Mouse (Mus musculus) megakaryocyte, embryonic 14.5 days (primary cell): Measurements from ENCODE around the gene Tmem8b. TPM values are rescaled to one million over a fixed set of nuclear protein-coding genes. Genes with fewer than 3 reads are reported as not detected.

ENCODE experiments used
- H3K27me3 ChIP-seq: replicated peaks from 2 replicates; pipeline ENCODE3; 2012; ENCODE audit warnings: inconsistent platforms
- H3K36me3 ChIP-seq: replicated peaks from 2 replicates; pipeline ENCODE3; 2012; ENCODE audit warnings: low read length, inconsistent platforms, mixed read lengths
- H3K4me1 ChIP-seq: 2 replicates; pipeline ENCODE4 v1.6.1; 2012; ENCODE audit warnings: inconsistent platforms
- H3K4me3 ChIP-seq: replicated peaks from 2 replicates; pipeline ENCODE3; 2012; ENCODE audit warnings: moderate library complexity, mild to moderate bottlenecking, inconsistent platforms
- H3K9me3 ChIP-seq: 2 replicates; pipeline ENCODE4 v1.6.1; 2012; ENCODE audit warnings: inconsistent platforms
- FLI1 ChIP-seq: IDR thresholded peaks from 2 replicates; pipeline ENCODE4 v1.6.1; 2012; ENCODE audit warnings: low read length, inconsistent platforms, mixed read lengths
- GATA1 ChIP-seq: IDR thresholded peaks from 3 replicates; pipeline ENCODE4 v1.6.1; 2012; ENCODE audit warnings: mixed read lengths, low read length, inconsistent platforms, borderline replicate concordance
- polyA plus RNA-seq: library from polyadenylated mRNA; stranded (reverse); fragments of >175 nt; gene quantifications from 2 replicates; pipeline ENCODE4 v1.2.3, GENCODE M21; 2012; ENCODE audit warnings: low replicate concordance; ENCODE audit not compliant: insufficient read depth

Gene Tmem8b
- polyA plus RNA-seq, 1 experiment = 2.8 TPM

GRCm38 (mm10) chr4:43656339-43657109 is 12.2 kb upstream of the Tmem8b start, which contains the start of gene Hint2:
Gene Hint2, minus strand, starts transcription at chr4:43656466.
- Histone ChIP-seq H3K9me3 (no peaks in the 10 kb centered on the region), H3K36me3 (no peaks in the 10 kb centered on the region), H3K4me1 (peaks cover 12% of the 10 kb centered on the region), H3K4me3 (peak within 1 kb of the TSS; percentile 94), H3K27me3 (peaks cover 38% of the 10 kb centered on the region)
- TF ChIP-seq FLI1 = no peak
- TF ChIP-seq GATA1 = no peak

GRCm38 (mm10) chr4:43657146-43657545 is 11.6 kb upstream of the Tmem8b start:
- H3K4me3 ChIP-seq = peak overlapping the region; percentile 94
- H3K27me3 ChIP-seq = peaks cover 41% of the 10 kb centered on the region

GRCm38 (mm10) chr4:43666412-43666811 is 2.4 kb upstream of the Tmem8b start:
- H3K4me3 ChIP-seq = no peak overlapping the region
- no peaks in the 10 kb centered on the region for H3K9me3 ChIP-seq
- no peaks in the 10 kb centered on the region for H3K36me3 ChIP-seq
- TF ChIP-seq FLI1 (no peak), GATA1 (no peak)
- H3K4me1 ChIP-seq = peaks cover 24% of the 10 kb centered on the region
- peaks cover 60% of the 10 kb centered on the region for H3K27me3 ChIP-seq

More at GRCm38 (mm10) chr4:43657146-43657545, 11.6 kb upstream of the Tmem8b start:
- peaks cover 12% of the 10 kb centered on the region for H3K4me1 ChIP-seq
- H3K9me3 ChIP-seq = no peaks in the 10 kb centered on the region
- H3K36me3 ChIP-seq = no peaks in the 10 kb centered on the region
- TF ChIP-seq GATA1 = no peak
- TF ChIP-seq FLI1 = no peak

- TF ChIP-seq FLI1 (no peak), GATA1 (no peak)
- Histone ChIP-seq H3K4me3 (peak overlapping the region; percentile 92), H3K36me3 (no peaks in the 10 kb centered on the region), H3K4me1 (peaks cover 24% of the 10 kb centered on the region), H3K9me3 (no peaks in the 10 kb centered on the region), H3K27me3 (peaks cover 44% of the 10 kb centered on the region)
Measured at GRCm38 (mm10) chr4:43669428-43669794, 640 bp downstream of the Tmem8b start.

- TF ChIP-seq FLI1 = no peak
- no peak for TF ChIP-seq GATA1
- peaks cover 27% of the 10 kb centered on the region for H3K27me3 ChIP-seq
- no peak overlapping the region for H3K4me3 ChIP-seq
- H3K4me1 ChIP-seq = peaks cover 31% of the 10 kb centered on the region
- H3K9me3 ChIP-seq = no peaks in the 10 kb centered on the region
- H3K36me3 ChIP-seq = no peaks in the 10 kb centered on the region
Measured at GRCm38 (mm10) chr4:43672070-43672469, 3.3 kb downstream of the Tmem8b start.

- no peaks in the 10 kb centered on the region for H3K36me3 ChIP-seq
- H3K9me3 ChIP-seq = no peaks in the 10 kb centered on the region
- no peak overlapping the region for H3K4me3 ChIP-seq
- no peak for TF ChIP-seq FLI1
- TF ChIP-seq GATA1 = no peak
- peaks cover 26% of the 10 kb centered on the region for H3K4me1 ChIP-seq
- peaks cover 26% of the 10 kb centered on the region for H3K27me3 ChIP-seq
Measured at GRCm38 (mm10) chr4:43673703-43674102, 4.9 kb downstream of the Tmem8b start.

- Histone ChIP-seq H3K27me3 (peaks cover 27% of the 10 kb centered on the region), H3K9me3 (no peaks in the 10 kb centered on the region), H3K36me3 (no peaks in the 10 kb centered on the region), H3K4me3 (no peak overlapping the region), H3K4me1 (peaks cover 16% of the 10 kb centered on the region)
- no peak for TF ChIP-seq GATA1
- no peak for TF ChIP-seq FLI1
Measured at GRCm38 (mm10) chr4:43674974-43675373, 6.2 kb downstream of the Tmem8b start.

- H3K36me3 ChIP-seq = no peaks in the 10 kb centered on the region
- peaks cover 14% of the 10 kb centered on the region for H3K4me1 ChIP-seq
- TF ChIP-seq FLI1 (no peak), GATA1 (no peak)
Measured at GRCm38 (mm10) chr4:43675608-43676007, 6.8 kb downstream of the Tmem8b start.

GRCm38 (mm10) chr4:43678541-43678940 is 9.8 kb downstream of the Tmem8b start:
- H3K9me3 ChIP-seq = no peaks in the 10 kb centered on the region
- H3K4me1 ChIP-seq = peaks cover 10% of the 10 kb centered on the region
- no peak overlapping the region for H3K4me3 ChIP-seq
- peaks cover 32% of the 10 kb centered on the region for H3K27me3 ChIP-seq
- TF ChIP-seq FLI1 (no peak), GATA1 (no peak)
- H3K36me3 ChIP-seq = no peaks in the 10 kb centered on the region

More at GRCm38 (mm10) chr4:43675608-43676007, 6.8 kb downstream of the Tmem8b start:
- Histone ChIP-seq H3K9me3 (no peaks in the 10 kb centered on the region), H3K4me3 (no peak overlapping the region), H3K27me3 (peaks cover 27% of the 10 kb centered on the region)

GRCm38 (mm10) chr4:43679416-43680043 is 10.8 kb downstream of the Tmem8b start:
- no peaks in the 10 kb centered on the region for H3K9me3 ChIP-seq
- H3K27me3 ChIP-seq = peaks cover 29% of the 10 kb centered on the region
- TF ChIP-seq FLI1 (no peak), GATA1 (no peak)
- H3K4me1 ChIP-seq = peaks cover 10% of the 10 kb centered on the region
- no peak overlapping the region for H3K4me3 ChIP-seq
- no peaks in the 10 kb centered on the region for H3K36me3 ChIP-seq
